Mouse (Mus musculus) yolk sac, embryonic 10.5 days (tissue): ENCODE data around the gene Ppp1r1b.
"Not testable (repeated sequence)": the region's sequence is repeated elsewhere in the genome, so short reads cannot be mapped to it uniquely, and the experiment has no call there.

Source experiments
- DNase-seq: peaks from one replicate; pipeline ENCODE4 v3.0.0-alpha.2; 2017; ENCODE audit warnings: low spot score

Ppp1r1b gene

GRCm38 (mm10) chr11:98373244-98373643 is 25.0 kb downstream of the Ppp1r1b start:
- no peak for DNase-seq

- no peak for DNase-seq
These were observed 26.1 kb downstream of the Ppp1r1b start for GRCm38 (mm10) chr11:98374266-98374665.

GRCm38 (mm10) chr11:98376756-98377155 is 28.6 kb downstream of the Ppp1r1b start:
- DNase-seq, result no peak

GRCm38 (mm10) chr11:98377787-98378186 is 29.6 kb downstream of the Ppp1r1b start:
- no peak for DNase-seq

GRCm38 (mm10) chr11:98379379-98379778 is 31.2 kb downstream of the Ppp1r1b start:
- DNase-seq, result no peak

GRCm38 (mm10) chr11:98380106-98380505 is 31.9 kb downstream of the Ppp1r1b start:
- no peak for DNase-seq

GRCm38 (mm10) chr11:98381651-98382050 is 33.4 kb downstream of the Ppp1r1b start:
- no peak for DNase-seq

GRCm38 (mm10) chr11:98382405-98382804 is 34.2 kb downstream of the Ppp1r1b start:
- not testable (repeated sequence) for DNase-seq

- no peak for DNase-seq
These were observed 35.2 kb downstream of the Ppp1r1b start, which contains the start of gene Tcap for GRCm38 (mm10) chr11:98383261-98384030. TSS of gene Tcap (plus strand) at chr11:98383811.

GRCm38 (mm10) chr11:98384216-98384615 is 36.0 kb downstream of the Ppp1r1b start:
- DNase-seq, result no peak

GRCm38 (mm10) chr11:98384721-98385637 is 36.8 kb downstream of the Ppp1r1b start:
- no peak for DNase-seq

GRCm38 (mm10) chr11:98385638-98386585 is 37.7 kb downstream of the Ppp1r1b start, which contains the start of gene Pnmt:
TSS of gene Pnmt (plus strand) at chr11:98386450.
- DNase-seq, result no peak

GRCm38 (mm10) chr11:98386596-98386995 is 38.4 kb downstream of the Ppp1r1b start:
- DNase-seq, result no peak

- no peak for DNase-seq
These were observed 38.9 kb downstream of the Ppp1r1b start for GRCm38 (mm10) chr11:98387056-98387577.

- DNase-seq, result no peak
These were observed 40.1 kb downstream of the Ppp1r1b start for GRCm38 (mm10) chr11:98388282-98388681.

GRCm38 (mm10) chr11:98389221-98389780 is 41.1 kb downstream of the Ppp1r1b start:
- DNase-seq, result no peak

- no peak for DNase-seq
These were observed 41.9 kb downstream of the Ppp1r1b start for GRCm38 (mm10) chr11:98390141-98390540.

GRCm38 (mm10) chr11:98392034-98392433 is 43.8 kb downstream of the Ppp1r1b start:
- DNase-seq, result no peak

GRCm38 (mm10) chr11:98392645-98393044 is 44.4 kb downstream of the Ppp1r1b start:
- no peak for DNase-seq

GRCm38 (mm10) chr11:98393317-98393716 is 45.1 kb downstream of the Ppp1r1b start:
- DNase-seq, result no peak

- DNase-seq, result no peak
These were observed 46.1 kb downstream of the Ppp1r1b start for GRCm38 (mm10) chr11:98394301-98394700.
